Mouse (Mus musculus): ENCODE results near the gene Hist1h4j. TPM values are rescaled to one million over a fixed set of nuclear protein-coding genes. Genes with fewer than 3 reads are reported as not detected.
A peak's percentile ranks its signal among the peaks of the same experiment; 100 is the strongest.
"Not testable (repeated sequence)": the region's sequence is repeated elsewhere in the genome, so short reads cannot be mapped to it uniquely, and the experiment has no call there.

Hist1h4j gene
- total and polyA plus RNA-seq, 2 experiments from 2014 or later, result 1,310 TPM; not detected in 1

- Histone ChIP-seq H3K4me1 (ENCODE audit: insufficient read depth, low read length) (peaks cover 9% of the 10 kb centered on the region; the same call in 1 of the 2 replicates), H3K27me3 (ENCODE audit: insufficient read depth, low read length) (no peaks in the 10 kb centered on the region), H3K9ac (replicated peaks; ENCODE audit: low read length) (no peak overlapping the region), H3K27ac (no peak overlapping the region), H3K36me3 (ENCODE audit: insufficient read depth, low read length) (no peaks in the 10 kb centered on the region), H3K4me3 (ENCODE audit: low read length) (no peak overlapping the region), H3K4me2 (ENCODE audit: low read depth, low read length) (no peak overlapping the region), H3K9me3 (ENCODE audit: low read length) (no peaks in the 10 kb centered on the region)
- no peak for ATAC-seq
- no peak for DNase-seq (ENCODE audit: low spot score)
- no peak for TF ChIP-seq CTCF (IDR thresholded peaks at IDR 0.05; ENCODE audit: low read depth)
Measured at GRCm38 (mm10) chr13:21751417-21751816, 16.6 kb downstream of the Hist1h4j start.

DNA sequence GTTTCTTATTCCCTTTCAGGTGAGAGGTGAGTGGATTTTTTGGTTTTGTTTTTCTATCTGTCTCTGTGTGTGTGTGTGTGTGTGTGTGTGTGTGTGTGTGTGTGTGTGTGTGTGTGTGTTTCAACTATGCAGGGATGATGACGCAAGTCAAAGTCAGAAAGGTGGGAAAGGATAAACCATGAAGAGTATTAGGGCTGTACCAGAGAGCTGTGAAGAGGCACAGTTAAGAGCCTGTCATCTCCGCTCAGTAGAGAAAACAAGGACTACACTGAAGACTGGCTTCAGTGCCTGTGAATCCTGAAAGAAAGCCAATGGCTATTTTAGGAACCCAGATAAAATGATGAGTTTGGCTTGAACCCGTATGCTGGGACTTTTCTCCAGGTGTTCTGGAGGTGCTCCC, 17.0 kb downstream of the Hist1h4j start:
- Histone ChIP-seq H3K4me3 (ENCODE audit: low read length) (no peak overlapping the region), H3K27me3 (ENCODE audit: insufficient read depth, low read length) (no peaks in the 10 kb centered on the region), H3K36me3 (ENCODE audit: insufficient read depth, low read length) (no peaks in the 10 kb centered on the region), H3K9me3 (ENCODE audit: low read length) (no peaks in the 10 kb centered on the region), H3K9ac (replicated peaks; ENCODE audit: low read length) (no peak overlapping the region), H3K27ac (no peak overlapping the region), H3K4me1 (ENCODE audit: insufficient read depth, low read length) (peaks cover 9% of the 10 kb centered on the region; the same call in 1 of the 2 replicates), H3K4me2 (ENCODE audit: low read depth, low read length) (no peak overlapping the region)
- ATAC-seq, result no peak
- no peak for TF ChIP-seq CTCF (IDR thresholded peaks at IDR 0.05; ENCODE audit: low read depth)
- 82% methylated on average over 3 of the region's 3 CpGs for WGBS
- DNase-seq (ENCODE audit: low spot score), result no peak

GRCm38 (mm10) chr13:21752356-21752755, 17.5 kb downstream of the Hist1h4j start:
- Histone ChIP-seq H3K27ac (no peak overlapping the region), H3K4me3 (ENCODE audit: low read length) (no peak overlapping the region), H3K36me3 (ENCODE audit: insufficient read depth, low read length) (no peaks in the 10 kb centered on the region), H3K9me3 (ENCODE audit: low read length) (no peaks in the 10 kb centered on the region), H3K4me1 (ENCODE audit: insufficient read depth, low read length) (peaks cover 9% of the 10 kb centered on the region; the same call in 1 of the 2 replicates), H3K9ac (replicated peaks; ENCODE audit: low read length) (no peak overlapping the region), H3K27me3 (ENCODE audit: insufficient read depth, low read length) (no peaks in the 10 kb centered on the region), H3K4me2 (ENCODE audit: low read depth, low read length) (peak overlapping the region; percentile 64; the same call in 1 of the 2 replicates)
- WGBS, result 49% methylated on average over 3 of the region's 3 CpGs
- no peak for DNase-seq (ENCODE audit: low spot score)
- ATAC-seq, result no peak
- TF ChIP-seq CTCF (IDR thresholded peaks at IDR 0.05; ENCODE audit: low read depth), result no peak

DNA sequence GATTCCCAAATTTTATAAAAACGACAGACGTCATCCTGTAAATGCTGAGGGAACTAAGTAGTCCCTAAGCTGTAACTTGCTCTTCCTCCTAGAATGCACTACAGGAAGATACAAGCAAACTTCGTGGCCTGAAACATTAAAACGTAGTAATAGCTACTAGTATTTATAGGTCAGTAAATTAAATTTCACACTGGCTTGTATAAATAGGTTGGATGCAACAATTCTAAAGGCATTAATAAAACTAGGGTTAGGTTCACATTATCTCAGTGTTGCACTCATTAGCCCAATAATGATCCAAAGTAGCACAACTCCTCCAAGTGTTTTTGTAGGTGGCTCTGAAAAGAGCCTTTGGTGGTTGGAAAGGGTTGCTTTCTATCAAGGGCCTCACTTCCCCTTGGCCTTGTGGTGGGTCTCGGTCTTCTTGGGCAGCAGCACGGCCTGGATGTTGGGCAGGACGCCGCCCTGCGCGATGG, 18.2 kb downstream of the Hist1h4j start:
- Histone ChIP-seq H3K4me2 (ENCODE audit: low read depth, low read length) (peak overlapping the region; percentile 64), H3K27me3 (ENCODE audit: insufficient read depth, low read length) (no peaks in the 10 kb centered on the region)
- no peak for DNase-seq (ENCODE audit: low spot score)

GRCm38 (mm10) chr13:21753524-21754285, 18.8 kb downstream of the Hist1h4j start, which contains the start of the genes Hist1h2ak and Hist1h2bn:
Gene Hist1h2ak (minus strand): TSS chr13:21753827.
Gene Hist1h2bn (plus strand): TSS chr13:21754123.
- not testable (repeated sequence) for H3K27me3 ChIP-seq (ENCODE audit: insufficient read depth, low read length); H3K4me1 ChIP-seq (ENCODE audit: insufficient read depth, low read length); H3K9me3 ChIP-seq (ENCODE audit: low read length); H3K36me3 ChIP-seq (ENCODE audit: insufficient read depth, low read length)
- Histone ChIP-seq H3K9ac (replicated peaks; ENCODE audit: low read length) (peak within 1 kb of the TSS; percentile 46; the same call in 1 of the 2 replicates), H3K4me3 (ENCODE audit: low read length) (peak within 1 kb of the TSS; percentile 44), H3K4me2 (ENCODE audit: low read depth, low read length) (peak within 1 kb of the TSS; percentile 64), H3K27ac (peak within 1 kb of the TSS; percentile 90)
- TF ChIP-seq CTCF (IDR thresholded peaks at IDR 0.05; ENCODE audit: low read depth), result peak; percentile 44
- ATAC-seq (peak; percentile 96), DNase-seq (ENCODE audit: low spot score) (peak; percentile 94)
- under 1% methylated on average over 44 of the region's 50 CpGs for WGBS

More for the DNA sequence above, 18.2 kb downstream of the Hist1h4j start:
- no peak for ATAC-seq
- no peaks in the 10 kb centered on the region for H3K36me3 ChIP-seq (ENCODE audit: insufficient read depth, low read length)
- H3K9me3 ChIP-seq (ENCODE audit: low read length), result no peaks in the 10 kb centered on the region
- peaks cover 9% of the 10 kb centered on the region; the same call in 1 of the 2 replicates for H3K4me1 ChIP-seq (ENCODE audit: insufficient read depth, low read length)
- H3K4me3 ChIP-seq (ENCODE audit: low read length), result peak overlapping the region; percentile 44
- WGBS, result 4% methylated on average over 10 of the region's 10 CpGs
- peak overlapping the region; percentile 90 for H3K27ac ChIP-seq
- no peak for TF ChIP-seq CTCF (IDR thresholded peaks at IDR 0.05; ENCODE audit: low read depth)
- peak overlapping the region; percentile 46; the same call in 1 of the 2 replicates for H3K9ac ChIP-seq (replicated peaks; ENCODE audit: low read length)

- H3K9ac ChIP-seq (replicated peaks; ENCODE audit: low read length), result peak overlapping the region; percentile 38; the same call in 1 of the 2 replicates
Measured at GRCm38 (mm10) chr13:21754294-21755001, 19.6 kb downstream of the Hist1h4j start.

More at GRCm38 (mm10) chr13:21754294-21755001, 19.6 kb downstream of the Hist1h4j start:
- H3K36me3 ChIP-seq (ENCODE audit: insufficient read depth, low read length); ATAC-seq; H3K9me3 ChIP-seq (ENCODE audit: low read length); H3K4me1 ChIP-seq (ENCODE audit: insufficient read depth, low read length); H3K27me3 ChIP-seq (ENCODE audit: insufficient read depth, low read length): not testable (repeated sequence)
- H3K4me2 ChIP-seq (ENCODE audit: low read depth, low read length), result peak overlapping the region; percentile 64
- WGBS, result under 1% methylated on average over 18 of the region's 26 CpGs
- peak overlapping the region; percentile 44 for H3K4me3 ChIP-seq (ENCODE audit: low read length)
- H3K27ac ChIP-seq, result peak overlapping the region; percentile 90; the same call in 1 of the 2 replicates
- peak; percentile 64 for DNase-seq (ENCODE audit: low spot score)

Measured in hindbrain, postnatal 0 days (tissue).